Mouse (Mus musculus) limb, embryonic 10.5 days (tissue): Measurements from ENCODE around the gene Lrmda. TPM values are rescaled to one million over a fixed set of nuclear protein-coding genes. Genes with fewer than 3 reads are reported as not detected.

Experiments used
- DNase-seq: peaks from one replicate; pipeline ENCODE4 v3.0.0-alpha.2; 2017; ENCODE audit warnings: low spot score
- H3K27ac ChIP-seq: fragments of 300-500 bp; sonication (generic); 2 replicates; pipeline ENCODE4 v1.5.1; 2016; ENCODE audit warnings: mild to moderate bottlenecking
- H3K27me3 ChIP-seq: fragments of 300-500 bp; sonication (generic); 2 replicates; pipeline ENCODE4 v1.6.1; 2016; ENCODE audit warnings: low read depth, mild to moderate bottlenecking; ENCODE audit not compliant: poor library complexity, severe bottlenecking
- H3K36me3 ChIP-seq: fragments of 300-500 bp; sonication (generic); 2 replicates; pipeline ENCODE4 v1.6.1; 2016; ENCODE audit warnings: mild to moderate bottlenecking, moderate library complexity
- H3K4me1 ChIP-seq: fragments of 300-500 bp; sonication (generic); 2 replicates; pipeline ENCODE4 v1.6.1; 2016
- H3K4me3 ChIP-seq: fragments of 300-500 bp; sonication (generic); 2 replicates; pipeline ENCODE4 v1.5.1; 2016; ENCODE audit warnings: mild to moderate bottlenecking, moderate library complexity
- H3K9me3 ChIP-seq: fragments of 300-500 bp; sonication (generic); replicated peaks from 2 replicates; pipeline ENCODE4 v1.6.1; 2016; ENCODE audit warnings: mild to moderate bottlenecking
- WGBS: fragments of 180-500 bp; shearing (Covaris S2); methylation state at CpG from one replicate; pipeline ENCODE4 v1.1.7; 2016; 5-methylcytosine and 5-hydroxymethylcytosine counted together
- microRNA-seq: library from miRNA; unstranded; fragments of <30 nt; microRNA quantifications from one replicate; pipeline ENCODE4, GENCODE M21; 2017
- polyA plus RNA-seq: library from polyadenylated mRNA; unstranded; fragments of >200 nt; fragmentation: Nextera tagmentation; extraction: Ambion mirVana; gene quantifications from 2 replicates; pipeline ENCODE4 v1.2.1, GENCODE M21; 2016

The Lrmda gene
- polyA plus RNA-seq, 1 experiment from 2014 or later, result 0.48 TPM

GRCm38 (mm10) chr14:23093306-23093705 is 1073.8 kb downstream of the Lrmda start:
- Histone ChIP-seq H3K27me3 (no peaks in the 10 kb centered on the region), H3K9me3 (no peaks in the 10 kb centered on the region), H3K36me3 (no peaks in the 10 kb centered on the region), H3K4me3 (no peak overlapping the region), H3K4me1 (peaks cover 22% of the 10 kb centered on the region), H3K27ac (no peak overlapping the region)
- no peak for DNase-seq
- WGBS, result 88% methylated on average over 4 of the region's 4 CpGs

GRCm38 (mm10) chr14:23094546-23095157 is 1075.1 kb downstream of the Lrmda start:
- Histone ChIP-seq H3K27me3 (no peaks in the 10 kb centered on the region), H3K27ac (no peak overlapping the region), H3K4me3 (no peak overlapping the region), H3K9me3 (no peaks in the 10 kb centered on the region), H3K4me1 (peaks cover 22% of the 10 kb centered on the region), H3K36me3 (no peaks in the 10 kb centered on the region)
- no peak for DNase-seq
- WGBS, result 51% methylated on average over 5 of the region's 5 CpGs

- Histone ChIP-seq H3K27ac (0 out of 2 replicates have a peak overlapping the region, but pooled peaks have one; percentile 4), H3K4me3 (no peak overlapping the region), H3K36me3 (no peaks in the 10 kb centered on the region), H3K4me1 (peaks cover 22% of the 10 kb centered on the region), H3K9me3 (no peaks in the 10 kb centered on the region), H3K27me3 (no peaks in the 10 kb centered on the region)
- no peak for DNase-seq
- 73% methylated on average over 10 of the region's 10 CpGs for WGBS
Observed at GRCm38 (mm10) chr14:23095158-23096016, 1075.9 kb downstream of the Lrmda start.

DNA sequence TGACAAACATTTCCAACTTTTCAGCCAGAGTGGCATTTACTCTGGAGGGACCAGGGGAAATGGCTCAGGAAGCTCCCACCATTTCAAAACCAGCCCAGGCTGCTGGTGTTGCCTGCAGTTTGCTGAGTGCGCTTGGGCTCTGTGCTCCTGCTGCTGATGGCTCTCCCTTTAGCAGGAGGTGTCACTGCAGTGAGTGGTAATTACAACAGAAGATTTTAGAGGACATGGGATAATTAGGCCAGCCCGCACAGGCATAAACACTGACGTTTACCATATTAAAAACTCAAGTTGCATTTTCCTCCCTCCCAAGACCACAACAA is 1076.5 kb downstream of the Lrmda start:
- H3K27ac ChIP-seq, result peak overlapping the region; percentile 4; the same call in 1 of the 2 replicates
- no peaks in the 10 kb centered on the region for H3K36me3 ChIP-seq
- no peak for DNase-seq
- 37% methylated on average over 3 of the region's 3 CpGs for WGBS
- no peaks in the 10 kb centered on the region for H3K27me3 ChIP-seq
- H3K9me3 ChIP-seq, result no peaks in the 10 kb centered on the region
- no peak overlapping the region for H3K4me3 ChIP-seq
- peaks cover 22% of the 10 kb centered on the region for H3K4me1 ChIP-seq

DNA sequence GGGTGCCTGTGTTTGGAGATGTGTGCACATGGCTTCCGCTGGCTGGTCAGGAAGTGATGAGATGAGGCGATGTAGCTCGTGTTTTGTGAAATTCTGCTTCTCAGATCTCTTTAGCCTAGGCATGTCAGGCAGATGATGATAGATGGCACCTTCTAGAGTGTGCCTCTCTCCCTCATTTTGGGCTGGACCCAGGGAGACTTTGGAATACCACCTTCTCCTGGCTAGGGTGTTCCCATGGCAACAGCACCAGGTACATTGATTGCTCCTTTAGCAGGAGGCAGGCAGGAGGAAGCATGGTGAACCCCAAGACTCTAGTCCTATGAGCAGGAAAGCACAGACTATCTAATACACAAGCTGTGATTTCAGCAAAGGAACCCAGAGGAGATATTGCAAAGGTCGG is 1076.9 kb downstream of the Lrmda start:
- no peak for DNase-seq
- H3K9me3 ChIP-seq, result no peaks in the 10 kb centered on the region
- WGBS, result 72% methylated on average over 4 of the region's 4 CpGs
- H3K4me3 ChIP-seq, result no peak overlapping the region
- no peaks in the 10 kb centered on the region for H3K27me3 ChIP-seq
- no peaks in the 10 kb centered on the region for H3K36me3 ChIP-seq
- peak overlapping the region; percentile 4; the same call in 1 of the 2 replicates for H3K27ac ChIP-seq
- H3K4me1 ChIP-seq, result peaks cover 22% of the 10 kb centered on the region

Small RNA genes lying within 50 kb of the gene (microRNA-seq; reads per million reads assigned to microRNA genes)
- gene Gm27532, result not detected

Other genes starting within 250 kb of the Lrmda start
- gene Vdac2, start 194.5 kb upstream of the Lrmda start, polyA plus RNA-seq, result 301 and 316 TPM in 2 replicates
- 20.9 and 29.8 TPM in 2 replicates for gene Comtd1, start 170.7 kb upstream of the Lrmda start, polyA plus RNA-seq
- 18.5 and 22.6 TPM in 2 replicates for gene Zfp503, start 30.1 kb upstream of the Lrmda start, polyA plus RNA-seq